Mouse (Mus musculus): ENCODE measurements around the gene Sfmbt2. TPM values are rescaled to one million over a fixed set of nuclear protein-coding genes. Genes with fewer than 3 reads are reported as not detected.

Gene Sfmbt2
- polyA plus RNA-seq, 1 experiment from 2014 or later = 0.65 TPM

GRCm38 (mm10) chr2:10347193-10347592, 23.1 kb upstream of the Sfmbt2 start:
- no peak overlapping the region for H3K9ac ChIP-seq (ENCODE audit: low read depth, low read length)
- no peak overlapping the region for H3K4me3 ChIP-seq (ENCODE audit: low read length)
- no peaks in the 10 kb centered on the region for H3K36me3 ChIP-seq (ENCODE audit: control insufficient read depth, insufficient read depth, low read length)
- H3K4me2 ChIP-seq (ENCODE audit: low read depth, low read length) = no peak overlapping the region
- 91% methylated on average over 4 of the region's 4 CpGs for WGBS
- H3K4me1 ChIP-seq (ENCODE audit: control insufficient read depth, insufficient read depth, low read length) = no peaks in the 10 kb centered on the region
- no peak for ATAC-seq
- H3K27ac ChIP-seq (ENCODE audit: low read length) = no peak overlapping the region
- H3K27me3 ChIP-seq (replicated peaks; ENCODE audit: control insufficient read depth, insufficient read depth, low read length) = no peaks in the 10 kb centered on the region
- no peaks in the 10 kb centered on the region for H3K9me3 ChIP-seq (ENCODE audit: control insufficient read depth, low read length)

- no peaks in the 10 kb centered on the region for H3K36me3 ChIP-seq (ENCODE audit: control insufficient read depth, insufficient read depth, low read length)
- H3K4me3 ChIP-seq (ENCODE audit: low read length) = no peak overlapping the region
- ATAC-seq = no peak
- 79% methylated on average over 5 of the region's 5 CpGs for WGBS
- no peak overlapping the region for H3K4me2 ChIP-seq (ENCODE audit: low read depth, low read length)
- no peak overlapping the region for H3K27ac ChIP-seq (ENCODE audit: low read length)
- H3K9me3 ChIP-seq (ENCODE audit: control insufficient read depth, low read length) = no peaks in the 10 kb centered on the region
- H3K9ac ChIP-seq (ENCODE audit: low read depth, low read length) = no peak overlapping the region
- no peaks in the 10 kb centered on the region for H3K27me3 ChIP-seq (replicated peaks; ENCODE audit: control insufficient read depth, insufficient read depth, low read length)
- H3K4me1 ChIP-seq (ENCODE audit: control insufficient read depth, insufficient read depth, low read length) = no peaks in the 10 kb centered on the region
Measured at GRCm38 (mm10) chr2:10348036-10348435, 22.3 kb upstream of the Sfmbt2 start.

GRCm38 (mm10) chr2:10350266-10350810, 20.0 kb upstream of the Sfmbt2 start:
- ATAC-seq = no peak
- Histone ChIP-seq H3K27ac (ENCODE audit: low read length) (no peak overlapping the region), H3K9ac (ENCODE audit: low read depth, low read length) (no peak overlapping the region), H3K4me1 (ENCODE audit: control insufficient read depth, insufficient read depth, low read length) (no peaks in the 10 kb centered on the region), H3K4me2 (ENCODE audit: low read depth, low read length) (no peak overlapping the region), H3K36me3 (ENCODE audit: control insufficient read depth, insufficient read depth, low read length) (no peaks in the 10 kb centered on the region), H3K9me3 (ENCODE audit: control insufficient read depth, low read length) (no peaks in the 10 kb centered on the region), H3K27me3 (replicated peaks; ENCODE audit: control insufficient read depth, insufficient read depth, low read length) (no peaks in the 10 kb centered on the region), H3K4me3 (ENCODE audit: low read length) (no peak overlapping the region)
- 16% methylated on average over 4 of the region's 4 CpGs for WGBS

- no peaks in the 10 kb centered on the region for H3K4me1 ChIP-seq (ENCODE audit: control insufficient read depth, insufficient read depth, low read length)
- no peaks in the 10 kb centered on the region for H3K36me3 ChIP-seq (ENCODE audit: control insufficient read depth, insufficient read depth, low read length)
- H3K27me3 ChIP-seq (replicated peaks; ENCODE audit: control insufficient read depth, insufficient read depth, low read length) = no peaks in the 10 kb centered on the region
- no peaks in the 10 kb centered on the region for H3K9me3 ChIP-seq (ENCODE audit: control insufficient read depth, low read length)
- ATAC-seq = no peak
- no peak overlapping the region for H3K4me2 ChIP-seq (ENCODE audit: low read depth, low read length)
- no peak overlapping the region for H3K9ac ChIP-seq (ENCODE audit: low read depth, low read length)
- 52% methylated on average over 1 of the region's 1 CpGs for WGBS
- H3K27ac ChIP-seq (ENCODE audit: low read length) = no peak overlapping the region
- no peak overlapping the region for H3K4me3 ChIP-seq (ENCODE audit: low read length)
Measured at GRCm38 (mm10) chr2:10351125-10351524, 19.2 kb upstream of the Sfmbt2 start.

- Histone ChIP-seq H3K4me1 (ENCODE audit: control insufficient read depth, insufficient read depth, low read length) (no peaks in the 10 kb centered on the region), H3K27me3 (replicated peaks; ENCODE audit: control insufficient read depth, insufficient read depth, low read length) (no peaks in the 10 kb centered on the region), H3K4me3 (ENCODE audit: low read length) (no peak overlapping the region), H3K4me2 (ENCODE audit: low read depth, low read length) (no peak overlapping the region), H3K9ac (ENCODE audit: low read depth, low read length) (no peak overlapping the region), H3K36me3 (ENCODE audit: control insufficient read depth, insufficient read depth, low read length) (no peaks in the 10 kb centered on the region), H3K27ac (ENCODE audit: low read length) (no peak overlapping the region), H3K9me3 (ENCODE audit: control insufficient read depth, low read length) (no peaks in the 10 kb centered on the region)
- 74% methylated on average over 3 of the region's 3 CpGs for WGBS
- ATAC-seq = no peak
Measured at GRCm38 (mm10) chr2:10352887-10353286, 17.4 kb upstream of the Sfmbt2 start.

GRCm38 (mm10) chr2:10353889-10354288, 16.4 kb upstream of the Sfmbt2 start:
- WGBS = 77% methylated on average over 4 of the region's 4 CpGs
- Histone ChIP-seq H3K9me3 (ENCODE audit: control insufficient read depth, low read length) (no peaks in the 10 kb centered on the region), H3K4me2 (ENCODE audit: low read depth, low read length) (no peak overlapping the region), H3K9ac (ENCODE audit: low read depth, low read length) (no peak overlapping the region), H3K4me3 (ENCODE audit: low read length) (no peak overlapping the region), H3K27me3 (replicated peaks; ENCODE audit: control insufficient read depth, insufficient read depth, low read length) (no peaks in the 10 kb centered on the region), H3K36me3 (ENCODE audit: control insufficient read depth, insufficient read depth, low read length) (no peaks in the 10 kb centered on the region), H3K4me1 (ENCODE audit: control insufficient read depth, insufficient read depth, low read length) (no peaks in the 10 kb centered on the region), H3K27ac (ENCODE audit: low read length) (no peak overlapping the region)
- ATAC-seq = no peak

- H3K36me3 ChIP-seq (ENCODE audit: control insufficient read depth, insufficient read depth, low read length) = no peaks in the 10 kb centered on the region
- no peaks in the 10 kb centered on the region for H3K9me3 ChIP-seq (ENCODE audit: control insufficient read depth, low read length)
- no peak for ATAC-seq
- H3K4me3 ChIP-seq (ENCODE audit: low read length) = no peak overlapping the region
- no peaks in the 10 kb centered on the region for H3K4me1 ChIP-seq (ENCODE audit: control insufficient read depth, insufficient read depth, low read length)
- no peaks in the 10 kb centered on the region; the same call in 1 of the 2 replicates for H3K27me3 ChIP-seq (replicated peaks; ENCODE audit: control insufficient read depth, insufficient read depth, low read length)
- no peak overlapping the region for H3K27ac ChIP-seq (ENCODE audit: low read length)
- no peak overlapping the region for H3K4me2 ChIP-seq (ENCODE audit: low read depth, low read length)
- H3K9ac ChIP-seq (ENCODE audit: low read depth, low read length) = no peak overlapping the region
- 89% methylated on average over 2 of the region's 2 CpGs for WGBS
Measured at GRCm38 (mm10) chr2:10359861-10360260, 10.4 kb upstream of the Sfmbt2 start.

- no peak for ATAC-seq
Measured at GRCm38 (mm10) chr2:10365081-10365480, 5.2 kb upstream of the Sfmbt2 start.

GRCm38 (mm10) chr2:10366284-10366683, 4.0 kb upstream of the Sfmbt2 start:
- Histone ChIP-seq H3K4me2 (ENCODE audit: low read depth, low read length) (no peak overlapping the region), H3K36me3 (ENCODE audit: control insufficient read depth, insufficient read depth, low read length) (no peaks in the 10 kb centered on the region), H3K27ac (ENCODE audit: low read length) (no peak overlapping the region), H3K4me3 (ENCODE audit: low read length) (no peak overlapping the region), H3K27me3 (replicated peaks; ENCODE audit: control insufficient read depth, insufficient read depth, low read length) (peaks cover 33% of the 10 kb centered on the region), H3K4me1 (ENCODE audit: control insufficient read depth, insufficient read depth, low read length) (no peaks in the 10 kb centered on the region; the same call in 1 of the 2 replicates), H3K9me3 (ENCODE audit: control insufficient read depth, low read length) (no peaks in the 10 kb centered on the region), H3K9ac (ENCODE audit: low read depth, low read length) (no peak overlapping the region)
- ATAC-seq = no peak
- 28% methylated on average over 2 of the region's 2 CpGs for WGBS

More at GRCm38 (mm10) chr2:10365081-10365480, 5.2 kb upstream of the Sfmbt2 start:
- Histone ChIP-seq H3K36me3 (ENCODE audit: control insufficient read depth, insufficient read depth, low read length) (no peaks in the 10 kb centered on the region), H3K4me3 (ENCODE audit: low read length) (no peak overlapping the region), H3K9me3 (ENCODE audit: control insufficient read depth, low read length) (no peaks in the 10 kb centered on the region), H3K27me3 (replicated peaks; ENCODE audit: control insufficient read depth, insufficient read depth, low read length) (peaks cover 22% of the 10 kb centered on the region), H3K4me1 (ENCODE audit: control insufficient read depth, insufficient read depth, low read length) (no peaks in the 10 kb centered on the region), H3K27ac (ENCODE audit: low read length) (no peak overlapping the region), H3K9ac (ENCODE audit: low read depth, low read length) (no peak overlapping the region), H3K4me2 (ENCODE audit: low read depth, low read length) (no peak overlapping the region)
- WGBS = 95% methylated on average over 6 of the region's 6 CpGs

- peaks cover 7% of the 10 kb centered on the region for H3K4me1 ChIP-seq (ENCODE audit: control insufficient read depth, insufficient read depth, low read length)
- WGBS = 3% methylated on average over 8 of the region's 8 CpGs
- no peak overlapping the region for H3K27ac ChIP-seq (ENCODE audit: low read length)
- ATAC-seq = no peak
- H3K9ac ChIP-seq (ENCODE audit: low read depth, low read length) = no peak overlapping the region
- no peaks in the 10 kb centered on the region for H3K36me3 ChIP-seq (ENCODE audit: control insufficient read depth, insufficient read depth, low read length)
- no peak overlapping the region for H3K4me3 ChIP-seq (ENCODE audit: low read length)
- no peaks in the 10 kb centered on the region for H3K9me3 ChIP-seq (ENCODE audit: control insufficient read depth, low read length)
- H3K4me2 ChIP-seq (ENCODE audit: low read depth, low read length) = no peak overlapping the region
- H3K27me3 ChIP-seq (replicated peaks; ENCODE audit: control insufficient read depth, insufficient read depth, low read length) = peaks cover 49% of the 10 kb centered on the region
Measured at GRCm38 (mm10) chr2:10369676-10370075, 634 bp upstream of the Sfmbt2 start.

Measured in intestine, embryonic 16.5 days (tissue).